Mouse (Mus musculus): Measurements from ENCODE around the gene Clip2.
"Not testable (repeated sequence)": the region's sequence is repeated elsewhere in the genome, so short reads cannot be mapped to it uniquely, and the experiment has no call there.

Gene Clip2

GRCm38 (mm10) chr5:134458416-134458815, 93.8 kb downstream of the Clip2 start:
- DNase-seq (ENCODE audit: low spot score) = no peak

- DNase-seq (ENCODE audit: low spot score) = no peak
Measured at GRCm38 (mm10) chr5:134457371-134457770, 94.9 kb downstream of the Clip2 start.

GRCm38 (mm10) chr5:134456503-134456962, 95.7 kb downstream of the Clip2 start, which contains the start of gene Gtf2ird1:
TSS of gene Gtf2ird1 (minus strand) at chr5:134456716.
- DNase-seq (ENCODE audit: low spot score) = peak; percentile 80

- DNase-seq (ENCODE audit: low spot score) = peak; percentile 48
Measured at GRCm38 (mm10) chr5:134455914-134456423, 96.3 kb downstream of the Clip2 start.

GRCm38 (mm10) chr5:134455186-134455895, 96.9 kb downstream of the Clip2 start:
- no peak for DNase-seq (ENCODE audit: low spot score)

GRCm38 (mm10) chr5:134454421-134454820, 97.8 kb downstream of the Clip2 start:
- DNase-seq (ENCODE audit: low spot score) = no peak

- no peak for DNase-seq (ENCODE audit: low spot score)
Measured at GRCm38 (mm10) chr5:134453577-134453976, 98.7 kb downstream of the Clip2 start.

- not testable (repeated sequence) for DNase-seq (ENCODE audit: low spot score)
Measured at GRCm38 (mm10) chr5:134446755-134447154, 105.5 kb downstream of the Clip2 start.

- DNase-seq (ENCODE audit: low spot score) = no peak
Measured at GRCm38 (mm10) chr5:134445895-134446294, 106.3 kb downstream of the Clip2 start.

- DNase-seq (ENCODE audit: low spot score) = no peak
Measured at GRCm38 (mm10) chr5:134445208-134445831, 106.9 kb downstream of the Clip2 start.

- DNase-seq (ENCODE audit: low spot score) = peak; percentile 23
Measured at GRCm38 (mm10) chr5:134444473-134444872, 107.8 kb downstream of the Clip2 start.

GRCm38 (mm10) chr5:134442066-134442465, 110.2 kb downstream of the Clip2 start:
- DNase-seq (ENCODE audit: low spot score) = no peak

- no peak for DNase-seq (ENCODE audit: low spot score)
Measured at GRCm38 (mm10) chr5:134441105-134441504, 111.1 kb downstream of the Clip2 start.

GRCm38 (mm10) chr5:134440098-134440497, 112.1 kb downstream of the Clip2 start:
- peak; percentile 63 for DNase-seq (ENCODE audit: low spot score)

GRCm38 (mm10) chr5:134439481-134439880, 112.8 kb downstream of the Clip2 start:
- no peak for DNase-seq (ENCODE audit: low spot score)

Data from urinary bladder, postnatal 14 days (tissue).